Mouse (Mus musculus) lung, embryonic 14.5 days (tissue): ENCODE measurements at regions not wholly inside any gene's neighbourhood (a gene's known extent, or its start where the extent isn't known, plus 50 kb on each side); places are given as distances from the start of the nearest gene placed in this dataset.

Experiments used
- ATAC-seq: fragments of 200-750 bp; cut with Nextera tagmentation; 2 replicates; pipeline ENCODE4 v1.8.0; 2017; ENCODE audit warnings: mild to moderate bottlenecking, moderate TSS enrichment, moderate library complexity; ENCODE audit not compliant: insufficient read depth
- DNase-seq: peaks from one replicate; pipeline ENCODE4 v3.0.0-alpha.2; 2015
- H3K27ac ChIP-seq: fragments of 300-500 bp; sonication (generic); 2 replicates; pipeline ENCODE4 v1.5.1; 2014; ENCODE audit warnings: low read depth, mild to moderate bottlenecking, moderate library complexity
- H3K27me3 ChIP-seq: fragments of 300-500 bp; sonication (generic); 2 replicates; pipeline ENCODE4 v1.6.1; 2014; ENCODE audit warnings: low read length, control low read depth; ENCODE audit not compliant: insufficient read depth
- H3K36me3 ChIP-seq: fragments of 300-500 bp; sonication (generic); 2 replicates; pipeline ENCODE4 v1.6.1; 2014; ENCODE audit warnings: control low read depth; ENCODE audit not compliant: insufficient read depth
- H3K4me1 ChIP-seq: fragments of 300-500 bp; sonication (generic); 2 replicates; pipeline ENCODE4 v1.6.1; 2014; ENCODE audit warnings: antibody characterized with exemption, control low read depth; ENCODE audit not compliant: insufficient read depth
- H3K4me2 ChIP-seq: fragments of 300-500 bp; sonication (generic); 2 replicates; pipeline ENCODE4 v1.6.1; 2014; ENCODE audit warnings: mild to moderate bottlenecking
- H3K4me3 ChIP-seq: fragments of 300-500 bp; sonication (generic); 2 replicates; pipeline ENCODE4 v1.5.1; 2014; ENCODE audit warnings: low read depth, low read length
- H3K9ac ChIP-seq: fragments of 300-500 bp; sonication (generic); 2 replicates; pipeline ENCODE4 v1.6.1; 2014
- H3K9me3 ChIP-seq: fragments of 300-500 bp; sonication (generic); 2 replicates; pipeline ENCODE4 v1.6.1; 2016; ENCODE audit warnings: low read depth, low read length, control low read depth
- CTCF ChIP-seq: IDR thresholded peaks from 2 replicates; pipeline ENCODE4 v1.5.1; 2016; ENCODE audit warnings: antibody characterized with exemption, low read depth
- WGBS: fragments of 180-500 bp; shearing (Covaris S2); extraction: QIAGEN DNeasy Blood & Tissue Kit; methylation state at CpG from one replicate; pipeline ENCODE4 v1.1.7; 2014; 5-methylcytosine and 5-hydroxymethylcytosine counted together

DNA sequence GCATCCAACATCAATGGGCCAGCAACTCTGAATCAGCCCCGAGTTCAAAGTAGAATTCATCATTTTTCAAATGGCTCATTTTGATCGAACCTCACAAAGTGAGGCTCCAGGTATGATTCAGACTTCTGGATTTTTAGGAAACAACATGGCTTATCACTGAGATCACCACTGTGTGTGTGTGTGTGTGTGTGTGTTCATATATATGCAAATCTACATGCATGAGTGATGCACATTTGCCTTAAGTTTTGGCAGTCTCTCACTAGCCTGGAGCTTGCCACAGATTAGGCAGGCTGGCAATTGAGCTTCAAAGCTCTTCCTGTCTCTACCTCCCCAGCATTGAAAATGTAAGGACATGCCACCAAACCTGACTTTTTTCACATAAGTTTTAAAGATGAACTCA lies 195.1 kb upstream of the Mindy3 start:
- H3K4me1 ChIP-seq = no peaks in the 10 kb centered on the region
- ATAC-seq (no peak), DNase-seq (no peak)
- no peak overlapping the region for H3K27ac ChIP-seq
- no peaks in the 10 kb centered on the region for H3K36me3 ChIP-seq
- H3K9ac ChIP-seq = no peak overlapping the region
- TF ChIP-seq CTCF = no peak
- WGBS = 74% methylated on average over 2 of the region's 2 CpGs
- H3K4me3 ChIP-seq = no peak overlapping the region
- H3K9me3 ChIP-seq = no peaks in the 10 kb centered on the region
- no peak overlapping the region for H3K4me2 ChIP-seq
- no peaks in the 10 kb centered on the region for H3K27me3 ChIP-seq

GRCm38 (mm10) chr2:12613858-12614257 lies 194.6 kb upstream of the Mindy3 start:
- no peak for TF ChIP-seq CTCF
- WGBS = 71% methylated on average over 2 of the region's 2 CpGs
- Histone ChIP-seq H3K4me2 (no peak overlapping the region), H3K9me3 (no peaks in the 10 kb centered on the region), H3K27me3 (no peaks in the 10 kb centered on the region), H3K4me1 (no peaks in the 10 kb centered on the region), H3K4me3 (no peak overlapping the region), H3K27ac (no peak overlapping the region), H3K36me3 (no peaks in the 10 kb centered on the region), H3K9ac (no peak overlapping the region)
- DNase-seq = no peak
- ATAC-seq = no peak

DNA sequence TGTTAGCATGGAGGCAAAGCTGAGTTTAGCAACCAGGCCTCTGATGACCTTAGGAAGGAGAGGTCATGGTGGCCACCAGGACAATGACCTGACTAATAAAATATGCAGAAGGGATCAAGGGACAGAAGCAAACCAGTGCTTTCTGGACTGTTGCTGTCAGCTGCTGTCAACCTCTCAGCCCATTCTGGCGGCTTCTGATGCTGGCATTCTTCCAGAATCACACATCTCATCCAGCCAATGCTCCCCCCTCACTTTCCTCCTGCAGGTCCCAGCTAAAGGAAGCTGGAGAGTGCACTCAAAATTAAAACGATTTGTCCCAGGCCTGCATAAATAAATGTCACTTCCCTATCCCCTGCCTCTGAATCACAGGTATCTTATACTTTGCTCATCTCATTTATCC lies 163.3 kb upstream of the Mindy3 start:
- no peak overlapping the region for H3K27ac ChIP-seq
- DNase-seq (peak; percentile 70), ATAC-seq (peak; percentile 75)
- H3K9me3 ChIP-seq = no peaks in the 10 kb centered on the region
- no peak overlapping the region for H3K4me2 ChIP-seq
- WGBS = 18% methylated on average over 2 of the region's 2 CpGs
- no peak for TF ChIP-seq CTCF
- peaks cover 3% of the 10 kb centered on the region for H3K4me1 ChIP-seq
- no peak overlapping the region for H3K9ac ChIP-seq
- H3K27me3 ChIP-seq = no peaks in the 10 kb centered on the region
- no peaks in the 10 kb centered on the region for H3K36me3 ChIP-seq
- H3K4me3 ChIP-seq = no peak overlapping the region

GRCm38 (mm10) chr2:12557736-12558135 lies 138.5 kb upstream of the Mindy3 start:
- Histone ChIP-seq H3K4me1 (no peaks in the 10 kb centered on the region), H3K9me3 (no peaks in the 10 kb centered on the region), H3K27me3 (no peaks in the 10 kb centered on the region), H3K36me3 (no peaks in the 10 kb centered on the region), H3K4me2 (no peak overlapping the region), H3K27ac (no peak overlapping the region), H3K4me3 (no peak overlapping the region), H3K9ac (no peak overlapping the region)
- no peak for TF ChIP-seq CTCF
- DNase-seq (no peak), ATAC-seq (no peak)
- WGBS = 53% methylated on average over 1 of the region's 1 CpGs

DNA sequence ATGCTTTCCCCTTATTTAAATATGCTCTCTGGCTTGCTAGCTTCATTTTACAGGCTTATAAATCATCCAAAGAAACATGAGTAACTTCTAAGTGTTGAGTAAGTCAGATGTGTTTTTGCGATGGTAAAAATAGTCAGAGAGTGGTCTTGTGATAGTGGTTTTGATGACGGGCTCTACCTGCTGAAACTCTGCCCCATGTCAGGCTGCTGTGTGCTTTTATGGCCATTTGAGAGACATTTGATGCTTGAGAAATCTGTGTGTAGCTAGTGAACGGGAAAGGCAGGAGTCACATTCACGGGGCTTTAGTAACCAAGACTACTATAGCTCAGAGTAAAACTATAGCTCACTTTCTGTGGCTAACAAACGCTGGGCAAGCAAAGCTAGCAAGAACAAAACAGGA lies 103.1 kb upstream of the Mindy3 start:
- Histone ChIP-seq H3K4me2 (no peak overlapping the region), H3K27me3 (no peaks in the 10 kb centered on the region), H3K9me3 (no peaks in the 10 kb centered on the region), H3K27ac (no peak overlapping the region), H3K4me3 (no peak overlapping the region), H3K4me1 (no peaks in the 10 kb centered on the region), H3K9ac (no peak overlapping the region), H3K36me3 (no peaks in the 10 kb centered on the region)
- no peak for DNase-seq
- 74% methylated on average over 5 of the region's 5 CpGs for WGBS
- TF ChIP-seq CTCF = no peak
- ATAC-seq = no peak

DNA sequence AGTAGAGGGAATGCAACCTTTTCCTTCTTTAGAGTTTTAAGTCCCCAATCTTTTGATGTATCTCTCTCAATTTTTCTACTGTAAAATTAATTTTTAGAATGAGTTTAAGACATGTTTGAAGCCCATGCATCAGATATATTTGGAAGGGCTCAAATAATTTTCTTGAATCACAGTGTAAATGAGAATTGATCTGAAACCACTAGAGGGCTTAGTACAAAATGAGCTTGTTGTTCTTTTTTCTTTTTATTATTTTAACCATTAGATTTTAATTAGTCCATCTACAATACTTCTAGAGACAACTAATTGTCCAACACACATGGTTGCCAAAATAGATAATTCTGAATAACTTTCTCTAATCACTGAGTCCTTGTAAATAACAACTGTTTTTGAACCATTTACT lies 102.5 kb upstream of the Mindy3 start:
- Histone ChIP-seq H3K27me3 (no peaks in the 10 kb centered on the region), H3K4me1 (no peaks in the 10 kb centered on the region), H3K4me2 (no peak overlapping the region), H3K4me3 (no peak overlapping the region), H3K9ac (no peak overlapping the region), H3K9me3 (no peaks in the 10 kb centered on the region), H3K36me3 (no peaks in the 10 kb centered on the region), H3K27ac (no peak overlapping the region)
- ATAC-seq (no peak), DNase-seq (no peak)
- TF ChIP-seq CTCF = no peak

DNA sequence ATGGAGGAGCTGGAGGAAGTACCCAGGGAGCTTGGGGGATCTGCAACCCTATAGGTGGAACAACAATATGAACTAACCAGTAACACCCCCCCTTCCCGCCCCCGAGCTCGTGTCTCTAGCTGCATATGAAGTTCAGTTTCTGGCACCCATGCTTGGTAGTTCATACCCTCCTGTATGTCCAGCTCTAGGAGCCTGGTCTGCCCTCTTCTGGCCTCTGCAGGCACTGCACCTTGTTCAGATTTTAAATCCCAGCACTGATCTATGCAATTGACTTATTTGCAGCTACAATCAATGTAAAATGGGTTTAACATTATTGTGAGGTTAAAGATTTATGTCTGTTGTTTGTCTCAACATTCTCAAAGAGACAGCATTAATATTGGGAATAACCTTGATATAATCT lies 73.1 kb upstream of the Mindy3 start:
- no peak overlapping the region for H3K4me2 ChIP-seq
- H3K27me3 ChIP-seq = no peaks in the 10 kb centered on the region
- H3K9ac ChIP-seq = no peak overlapping the region
- H3K27ac ChIP-seq = no peak overlapping the region
- no peaks in the 10 kb centered on the region for H3K9me3 ChIP-seq
- peak; percentile 37 for DNase-seq
- H3K4me1 ChIP-seq = no peaks in the 10 kb centered on the region
- WGBS = 72% methylated on average over 3 of the region's 3 CpGs
- H3K36me3 ChIP-seq = no peaks in the 10 kb centered on the region
- no peak for ATAC-seq
- H3K4me3 ChIP-seq = no peak overlapping the region
- TF ChIP-seq CTCF = peak; percentile 38; the same call in 1 of the 2 replicates
